Mouse (Mus musculus): ENCODE data around the gene Kctd15. TPM values are rescaled to one million over a fixed set of nuclear protein-coding genes. Genes with fewer than 3 reads are reported as not detected.

Gene Kctd15
- polyA plus RNA-seq, 1 experiment from 2014 or later: 24.7 TPM

DNA sequence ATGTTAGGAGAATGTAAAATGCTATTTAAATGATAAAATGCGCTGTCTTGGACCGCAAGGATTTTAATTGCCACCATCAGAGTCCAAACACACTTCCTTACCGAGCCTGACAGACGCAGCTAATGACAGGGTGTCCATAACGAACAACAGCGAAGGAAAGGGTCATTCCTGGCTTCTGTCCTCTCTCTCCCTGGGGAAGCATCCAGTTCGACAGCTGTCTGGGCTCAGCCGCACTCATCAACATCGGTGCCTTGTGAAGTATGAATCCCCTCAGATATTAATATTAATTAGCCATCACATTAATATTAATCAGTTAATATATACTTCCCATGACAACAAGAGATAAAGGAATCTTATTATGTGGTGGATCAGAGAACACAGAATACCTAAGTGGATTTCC lies 38.4 kb upstream of the Kctd15 start:
- no peak overlapping the region for H3K4me2 ChIP-seq (ENCODE audit: low read length)
- DNase-seq (ENCODE audit: low spot score) (no peak), ATAC-seq (replicated peaks; ENCODE audit: low FRiP score, low read depth) (no peak)
- H3K9me3 ChIP-seq (replicated peaks; ENCODE audit: low read length): no peaks in the 10 kb centered on the region
- WGBS: 67% methylated on average over 9 of the region's 9 CpGs
- no peaks in the 10 kb centered on the region for H3K36me3 ChIP-seq (ENCODE audit: insufficient read depth, low read length)
- H3K27me3 ChIP-seq (ENCODE audit: insufficient read depth, low read length): no peaks in the 10 kb centered on the region
- H3K9ac ChIP-seq (ENCODE audit: low read depth, low read length): no peak overlapping the region
- H3K4me1 ChIP-seq (replicated peaks; ENCODE audit: insufficient read depth, low read length): no peaks in the 10 kb centered on the region
- no peak for TF ChIP-seq CTCF (IDR thresholded peaks at IDR 0.05; ENCODE audit: low read depth)
- no peak overlapping the region for H3K4me3 ChIP-seq (replicated peaks; ENCODE audit: low read depth, low read length)
- H3K27ac ChIP-seq: no peak overlapping the region

GRCm38 (mm10) chr7:34693916-34694315 lies 37.4 kb upstream of the Kctd15 start:
- Histone ChIP-seq H3K9ac (ENCODE audit: low read depth, low read length) (no peak overlapping the region), H3K4me2 (ENCODE audit: low read length) (no peak overlapping the region), H3K27ac (no peak overlapping the region), H3K36me3 (ENCODE audit: insufficient read depth, low read length) (no peaks in the 10 kb centered on the region), H3K4me3 (replicated peaks; ENCODE audit: low read depth, low read length) (no peak overlapping the region), H3K4me1 (replicated peaks; ENCODE audit: insufficient read depth, low read length) (no peaks in the 10 kb centered on the region), H3K9me3 (replicated peaks; ENCODE audit: low read length) (no peaks in the 10 kb centered on the region), H3K27me3 (ENCODE audit: insufficient read depth, low read length) (no peaks in the 10 kb centered on the region)
- DNase-seq (ENCODE audit: low spot score) (no peak), ATAC-seq (replicated peaks; ENCODE audit: low FRiP score, low read depth) (no peak)
- no peak for TF ChIP-seq CTCF (IDR thresholded peaks at IDR 0.05; ENCODE audit: low read depth)
- WGBS: 97% methylated on average over 13 of the region's 13 CpGs

DNA sequence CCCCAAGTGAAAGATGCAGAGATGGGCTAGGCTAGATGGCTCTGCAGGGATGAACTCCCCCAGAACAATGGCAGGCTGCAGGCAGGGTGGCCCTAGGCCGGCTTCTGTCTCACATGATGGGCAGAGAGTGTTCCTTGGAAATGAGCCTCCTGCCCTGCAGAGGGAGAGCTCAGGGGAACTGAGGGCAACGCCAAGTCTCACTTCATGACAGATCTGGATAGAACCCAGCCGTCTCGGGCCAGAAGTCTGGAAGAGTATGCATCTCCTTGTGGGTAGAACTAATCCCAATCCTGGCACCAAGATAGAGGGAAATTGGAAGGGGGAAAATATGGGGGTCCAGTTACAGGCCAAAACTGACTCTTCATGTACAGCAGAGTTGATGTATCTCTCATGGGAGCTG lies 36.5 kb upstream of the Kctd15 start:
- Histone ChIP-seq H3K27ac (no peak overlapping the region), H3K4me1 (replicated peaks; ENCODE audit: insufficient read depth, low read length) (no peaks in the 10 kb centered on the region), H3K9me3 (replicated peaks; ENCODE audit: low read length) (no peaks in the 10 kb centered on the region), H3K4me3 (replicated peaks; ENCODE audit: low read depth, low read length) (no peak overlapping the region), H3K9ac (ENCODE audit: low read depth, low read length) (no peak overlapping the region), H3K27me3 (ENCODE audit: insufficient read depth, low read length) (no peaks in the 10 kb centered on the region), H3K36me3 (ENCODE audit: insufficient read depth, low read length) (no peaks in the 10 kb centered on the region), H3K4me2 (ENCODE audit: low read length) (no peak overlapping the region)
- WGBS: 69% methylated on average over 4 of the region's 4 CpGs
- DNase-seq (ENCODE audit: low spot score) (no peak), ATAC-seq (replicated peaks; ENCODE audit: low FRiP score, low read depth) (no peak)
- TF ChIP-seq CTCF (IDR thresholded peaks at IDR 0.05; ENCODE audit: low read depth): no peak

GRCm38 (mm10) chr7:34690111-34690510 lies 33.6 kb upstream of the Kctd15 start:
- H3K36me3 ChIP-seq (ENCODE audit: insufficient read depth, low read length): no peaks in the 10 kb centered on the region
- DNase-seq (ENCODE audit: low spot score) (no peak), ATAC-seq (replicated peaks; ENCODE audit: low FRiP score, low read depth) (no peak)
- no peaks in the 10 kb centered on the region for H3K4me1 ChIP-seq (replicated peaks; ENCODE audit: insufficient read depth, low read length)
- H3K9ac ChIP-seq (ENCODE audit: low read depth, low read length): no peak overlapping the region
- H3K9me3 ChIP-seq (replicated peaks; ENCODE audit: low read length): no peaks in the 10 kb centered on the region
- no peak overlapping the region for H3K4me3 ChIP-seq (replicated peaks; ENCODE audit: low read depth, low read length)
- 40% methylated on average over 13 of the region's 13 CpGs for WGBS
- TF ChIP-seq CTCF (IDR thresholded peaks at IDR 0.05; ENCODE audit: low read depth): no peak
- no peak overlapping the region for H3K4me2 ChIP-seq (ENCODE audit: low read length)
- no peaks in the 10 kb centered on the region for H3K27me3 ChIP-seq (ENCODE audit: insufficient read depth, low read length)
- H3K27ac ChIP-seq: no peak overlapping the region

- Histone ChIP-seq H3K4me1 (replicated peaks; ENCODE audit: insufficient read depth, low read length) (no peaks in the 10 kb centered on the region), H3K27ac (no peak overlapping the region), H3K27me3 (ENCODE audit: insufficient read depth, low read length) (no peaks in the 10 kb centered on the region), H3K9ac (ENCODE audit: low read depth, low read length) (no peak overlapping the region), H3K36me3 (ENCODE audit: insufficient read depth, low read length) (no peaks in the 10 kb centered on the region), H3K4me3 (replicated peaks; ENCODE audit: low read depth, low read length) (no peak overlapping the region), H3K9me3 (replicated peaks; ENCODE audit: low read length) (no peaks in the 10 kb centered on the region), H3K4me2 (ENCODE audit: low read length) (no peak overlapping the region)
- DNase-seq (ENCODE audit: low spot score): no peak
- WGBS: 23% methylated on average over 6 of the region's 6 CpGs
- no peak for TF ChIP-seq CTCF (IDR thresholded peaks at IDR 0.05; ENCODE audit: low read depth)
- ATAC-seq (replicated peaks; ENCODE audit: low FRiP score, low read depth): no peak
Measured at GRCm38 (mm10) chr7:34689028-34689427, 32.5 kb upstream of the Kctd15 start.

- Histone ChIP-seq H3K27ac (no peak overlapping the region), H3K27me3 (ENCODE audit: insufficient read depth, low read length) (no peaks in the 10 kb centered on the region), H3K4me3 (replicated peaks; ENCODE audit: low read depth, low read length) (no peak overlapping the region), H3K9me3 (replicated peaks; ENCODE audit: low read length) (no peaks in the 10 kb centered on the region), H3K4me2 (ENCODE audit: low read length) (no peak overlapping the region), H3K9ac (ENCODE audit: low read depth, low read length) (no peak overlapping the region), H3K4me1 (replicated peaks; ENCODE audit: insufficient read depth, low read length) (no peaks in the 10 kb centered on the region), H3K36me3 (ENCODE audit: insufficient read depth, low read length) (no peaks in the 10 kb centered on the region)
- ATAC-seq (replicated peaks; ENCODE audit: low FRiP score, low read depth) (no peak), DNase-seq (ENCODE audit: low spot score) (no peak)
- WGBS: 37% methylated on average over 6 of the region's 7 CpGs
- no peak for TF ChIP-seq CTCF (IDR thresholded peaks at IDR 0.05; ENCODE audit: low read depth)
Measured at GRCm38 (mm10) chr7:34685801-34686200, 29.3 kb upstream of the Kctd15 start.

DNA sequence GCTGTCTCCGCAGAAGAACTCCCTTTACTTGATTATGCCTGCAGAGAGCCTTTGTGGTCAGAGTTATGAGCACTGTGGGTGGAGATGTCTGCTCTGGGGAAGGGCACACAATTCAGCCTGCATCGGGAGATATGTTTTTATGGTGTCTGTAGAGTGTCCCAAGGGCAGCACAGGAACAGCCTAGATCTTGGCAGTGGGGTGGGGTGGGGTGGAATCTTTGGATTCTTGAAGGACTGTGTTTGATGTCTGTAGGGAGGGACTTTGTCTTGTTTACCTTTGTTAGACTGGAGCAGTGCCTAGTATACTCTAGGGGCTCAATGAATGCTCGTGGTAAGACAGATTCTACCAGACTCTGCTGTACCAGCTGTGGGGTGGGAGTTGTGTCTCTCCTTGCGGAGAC lies 28.6 kb upstream of the Kctd15 start:
- no peaks in the 10 kb centered on the region for H3K9me3 ChIP-seq (replicated peaks; ENCODE audit: low read length)
- ATAC-seq (replicated peaks; ENCODE audit: low FRiP score, low read depth): no peak
- 53% methylated on average over 4 of the region's 4 CpGs for WGBS

More for the DNA sequence above, 28.6 kb upstream of the Kctd15 start:
- no peak for DNase-seq (ENCODE audit: low spot score)
- Histone ChIP-seq H3K9ac (ENCODE audit: low read depth, low read length) (no peak overlapping the region), H3K36me3 (ENCODE audit: insufficient read depth, low read length) (no peaks in the 10 kb centered on the region), H3K4me1 (replicated peaks; ENCODE audit: insufficient read depth, low read length) (no peaks in the 10 kb centered on the region), H3K4me3 (replicated peaks; ENCODE audit: low read depth, low read length) (no peak overlapping the region), H3K4me2 (ENCODE audit: low read length) (no peak overlapping the region), H3K27ac (no peak overlapping the region), H3K27me3 (ENCODE audit: insufficient read depth, low read length) (no peaks in the 10 kb centered on the region)
- no peak for TF ChIP-seq CTCF (IDR thresholded peaks at IDR 0.05; ENCODE audit: low read depth)
